Mouse (Mus musculus) liver, adult 2 months (tissue): ENCODE measurements around the gene Gm2000. TPM values are rescaled to one million over a fixed set of nuclear protein-coding genes. Genes with fewer than 3 reads are reported as not detected.

Experiments
- DNase-seq: peaks from one replicate; pipeline ENCODE4 v3.0.0-alpha.2; 2011; ENCODE audit warnings: low read depth, low spot score; ENCODE audit errors: extremely low read depth
- H3K27ac ChIP-seq: fragments of 200-500 bp; replicated peaks from 2 replicates; pipeline ENCODE4 v1.5.1; 2012; ENCODE audit warnings: low read depth, mild to moderate bottlenecking, control low read depth, inconsistent platforms, low read length; ENCODE audit not compliant: insufficient read depth
- H3K27me3 ChIP-seq: fragments of 200-500 bp; 2 replicates; pipeline ENCODE4 v1.6.1; 2012; ENCODE audit warnings: mild to moderate bottlenecking, moderate library complexity, low read length, inconsistent platforms; ENCODE audit not compliant: control insufficient read depth, insufficient read depth
- H3K36me3 ChIP-seq: fragments of 200-500 bp; 2 replicates; pipeline ENCODE4 v1.6.1; 2012; ENCODE audit warnings: low read length, inconsistent platforms; ENCODE audit not compliant: control insufficient read depth, insufficient read depth
- H3K4me1 ChIP-seq: fragments of 200-500 bp; 2 replicates; pipeline ENCODE4 v1.6.1; 2011; ENCODE audit warnings: low read length; ENCODE audit not compliant: control insufficient read depth, insufficient read depth
- H3K4me3 ChIP-seq: fragments of 200-500 bp; 2 replicates; pipeline ENCODE4 v1.5.1; 2011; ENCODE audit warnings: low read depth, mild to moderate bottlenecking, control low read depth, low read length, moderate library complexity; ENCODE audit not compliant: insufficient read depth
- H3K79me2 ChIP-seq: fragments of 200-500 bp; 2 replicates; pipeline ENCODE4 v1.6.1; 2012; ENCODE audit warnings: inconsistent platforms, mild to moderate bottlenecking, low read length, moderate library complexity; ENCODE audit not compliant: control insufficient read depth, insufficient read depth
- H3K9ac ChIP-seq: fragments of 200-500 bp; 2 replicates; pipeline ENCODE4 v1.6.1; 2012; ENCODE audit warnings: low read depth, mild to moderate bottlenecking, control low read depth, inconsistent platforms, low read length
- CTCF ChIP-seq: fragments of 200-500 bp; IDR thresholded peaks from 2 replicates; pipeline ENCODE4 v1.5.1; 2011; ENCODE audit warnings: low read depth, low read length, control low read depth
- POLR2A ChIP-seq: fragments of 200-500 bp; IDR thresholded peaks from 2 replicates; pipeline ENCODE4 v1.6.1; 2011; ENCODE audit warnings: low read length, control low read depth; ENCODE audit not compliant: insufficient read depth; ENCODE audit errors: extremely low read depth
- WGBS: fragments of 180-500 bp; shearing (Covaris S2); methylation state at CpG from one replicate; pipeline ENCODE4 v1.1.7; 2018; 5-methylcytosine and 5-hydroxymethylcytosine counted together
- polyA plus RNA-seq: library from polyadenylated mRNA; depleted of rRNA; stranded (reverse); fragments of >200 nt; gene quantifications from 2 replicates; pipeline ENCODE4 v1.2.3, GENCODE M21; 2012; rRNA removed
- total RNA-seq: library from RNA; depleted of rRNA; stranded (reverse); fragments of >200 nt; gene quantifications from 2 replicates; pipeline ENCODE4 v1.2.3, GENCODE M21; 2014; rRNA removed

Gene Gm2000
- total and polyA plus RNA-seq, 2 experiments: 10.0 to 55.0 TPM

GRCm38 (mm10) chr1:156402491-156402890 is 36.7 kb downstream of the Gm2000 start:
- Histone ChIP-seq H3K9ac (no peak overlapping the region), H3K4me1 (no peaks in the 10 kb centered on the region), H3K27ac (no peak overlapping the region), H3K27me3 (no peaks in the 10 kb centered on the region), H3K4me3 (no peak overlapping the region), H3K36me3 (no peaks in the 10 kb centered on the region), H3K79me2 (no peaks in the 10 kb centered on the region)
- no peak for DNase-seq
- WGBS: 47% methylated on average over 2 of the region's 2 CpGs
- TF ChIP-seq POLR2A (no peak), CTCF (no peak)

- Histone ChIP-seq H3K27ac (no peak overlapping the region), H3K79me2 (no peaks in the 10 kb centered on the region), H3K4me1 (no peaks in the 10 kb centered on the region), H3K9ac (no peak overlapping the region), H3K27me3 (no peaks in the 10 kb centered on the region), H3K36me3 (no peaks in the 10 kb centered on the region), H3K4me3 (no peak overlapping the region)
- no peak for DNase-seq
- no peak for TF ChIP-seq CTCF
- no peak for TF ChIP-seq POLR2A
- 87% methylated on average over 10 of the region's 10 CpGs for WGBS
Observed at GRCm38 (mm10) chr1:156403251-156403650, 37.4 kb downstream of the Gm2000 start.

GRCm38 (mm10) chr1:156408004-156408403 is 42.2 kb downstream of the Gm2000 start:
- Histone ChIP-seq H3K4me1 (no peaks in the 10 kb centered on the region), H3K9ac (no peak overlapping the region), H3K27me3 (no peaks in the 10 kb centered on the region), H3K79me2 (no peaks in the 10 kb centered on the region), H3K27ac (no peak overlapping the region), H3K36me3 (no peaks in the 10 kb centered on the region), H3K4me3 (no peak overlapping the region)
- WGBS: 82% methylated on average over 3 of the region's 3 CpGs
- no peak for TF ChIP-seq CTCF
- TF ChIP-seq POLR2A: no peak
- DNase-seq: no peak

- no peaks in the 10 kb centered on the region for H3K79me2 ChIP-seq
- H3K4me1 ChIP-seq: no peaks in the 10 kb centered on the region
- no peak overlapping the region for H3K4me3 ChIP-seq
- no peak for DNase-seq
- H3K9ac ChIP-seq: no peak overlapping the region
- H3K27ac ChIP-seq: no peak overlapping the region
- WGBS: 85% methylated on average over 4 of the region's 4 CpGs
- no peaks in the 10 kb centered on the region for H3K27me3 ChIP-seq
- TF ChIP-seq POLR2A (no peak), CTCF (no peak)
- no peaks in the 10 kb centered on the region for H3K36me3 ChIP-seq
Observed at GRCm38 (mm10) chr1:156408521-156408920, 42.7 kb downstream of the Gm2000 start.

Other genes starting within 250 kb of the Gm2000 start
- not detected in 2 replicates for gene Fam163a, start 161.0 kb upstream of the Gm2000 start, total RNA-seq
- gene Fam163a, start 161.0 kb upstream of the Gm2000 start, polyA plus RNA-seq: 0.02 TPM in 1 of 2 replicates, not detected in the other
- gene Tdrd5, start 62.4 kb upstream of the Gm2000 start, total RNA-seq: not detected in 2 replicates
- not detected in 2 replicates for gene Tdrd5, start 62.4 kb upstream of the Gm2000 start, polyA plus RNA-seq
- gene Nphs2, start 55.3 kb upstream of the Gm2000 start, total RNA-seq: not detected in 2 replicates
- gene Nphs2, start 55.3 kb upstream of the Gm2000 start, polyA plus RNA-seq: not detected in 2 replicates
- not detected in 2 replicates for gene Axdnd1, start 55.1 kb downstream of the Gm2000 start, total RNA-seq
- gene Axdnd1, start 55.1 kb downstream of the Gm2000 start, polyA plus RNA-seq: not detected in 2 replicates
- gene Soat1, start 108.3 kb downstream of the Gm2000 start, total RNA-seq: 5.9 and 7.7 TPM in 2 replicates
- gene Soat1, start 108.3 kb downstream of the Gm2000 start, polyA plus RNA-seq: 1.2 and 2.4 TPM in 2 replicates
- 13.4 and 13.6 TPM in 2 replicates for gene Gm10031, start 158.0 kb downstream of the Gm2000 start, total RNA-seq
- gene Gm10031, start 158.0 kb downstream of the Gm2000 start, polyA plus RNA-seq: 9.9 and 11.1 TPM in 2 replicates
- 3.2 and 4.4 TPM in 2 replicates for gene Abl2, start 192.7 kb downstream of the Gm2000 start, total RNA-seq
- gene Abl2, start 192.7 kb downstream of the Gm2000 start, polyA plus RNA-seq: 2.3 and 2.6 TPM in 2 replicates